Comparison of ENCODE assay signal across 8 mouse cellular contexts in genomic region chr12:50648671-50649541, GRCm38 (mm10). TPM values are rescaled to one million over a fixed set of nuclear protein-coding genes. Genes with fewer than 3 reads are reported as not detected.
DNase-seq lines count a peak whose midpoint lies in the region; ATAC-seq and TF ChIP-seq lines count a peak whose summit lies in the region.

Gene Prkd1, minus strand, starts transcription at chr12:50649098.

- under 1% methylated on average over 85 of the region's 114 CpGs for WGBS in hindbrain, embryonic 12.5 days
- WGBS in lung, embryonic 16.5 days, result under 1% methylated on average over 66 of the region's 114 CpGs

- peaks cover 6% of the 10 kb centered on the region for H3K4me1 ChIP-seq in hindbrain, embryonic 12.5 days
- H3K4me1 ChIP-seq in lung, embryonic 16.5 days (replicated peaks; ENCODE audit: control insufficient read depth, insufficient read depth, low read length), result peaks cover 8% of the 10 kb centered on the region; the same call in 1 of the 2 replicates

- no peaks in the 10 kb centered on the region for H3K36me3 ChIP-seq in hindbrain, embryonic 12.5 days
- H3K36me3 ChIP-seq in lung, embryonic 16.5 days (ENCODE audit: control insufficient read depth, insufficient read depth, low read length), result no peaks in the 10 kb centered on the region

- DNase-seq in adrenal gland, adult (ENCODE audit: inconsistent age in 2 of 2, low spot score in 1 of 2), result peak; percentile 86 to 94
- peak; percentile 40 to 58 for DNase-seq in cerebellum, postnatal 4 days (ENCODE audit: low spot score in 2 of 2)
- peak; percentile 88 for DNase-seq in gastrocnemius, adult 2 months
- peak; percentile 36 to 41 for DNase-seq in layer of hippocampus, postnatal 25 days (ENCODE audit: extremely low spot score in 1 of 2, low spot score in 1 of 2)
- peak; percentile 87 for DNase-seq in retina, postnatal 1 day
- no peak for DNase-seq in T-cell, adult 2 months (ENCODE audit: low spot score)

- intact Hi-C loops in gastrocnemius, adult 2 months (cut with DNase I), result loop anchor here (5.0 kb wide), 1 partner anchor 102 kb away; no protein-coding TSS in a partner anchor

- peak; percentile 14; the same call in 1 of the 2 replicates for TF ChIP-seq CTCF in gastrocnemius, adult 2 months (IDR thresholded peaks at IDR 0.05)

- no peaks in the 10 kb centered on the region for H3K9me3 ChIP-seq in hindbrain, embryonic 12.5 days (replicated peaks)
- H3K9me3 ChIP-seq in lung, embryonic 16.5 days (ENCODE audit: control insufficient read depth, low read length), result no peaks in the 10 kb centered on the region

- peak within 1 kb of the TSS; percentile 84 for H3K4me2 ChIP-seq in hindbrain, embryonic 12.5 days (replicated peaks)
- H3K4me2 ChIP-seq in lung, embryonic 16.5 days (ENCODE audit: low read depth, low read length), result peak within 1 kb of the TSS; percentile 91

- H3K4me3 ChIP-seq in gastrocnemius, adult 2 months, result peak within 1 kb of the TSS; percentile 87
- peak within 1 kb of the TSS; percentile 84 for H3K4me3 ChIP-seq in hindbrain, embryonic 12.5 days
- H3K4me3 ChIP-seq in lung, embryonic 16.5 days (ENCODE audit: low read length), result peak within 1 kb of the TSS; percentile 90

- H3K9ac ChIP-seq in hindbrain, embryonic 12.5 days, result peak within 1 kb of the TSS; percentile 78
- H3K9ac ChIP-seq in lung, embryonic 16.5 days (ENCODE audit: low read length), result peak within 1 kb of the TSS; percentile 84

- peak; percentile 92 for ATAC-seq in hindbrain, embryonic 12.5 days (ENCODE audit: low FRiP score)
- ATAC-seq in lung, embryonic 16.5 days (ENCODE audit: low read depth), result peak; percentile 95

- H3K27me3 ChIP-seq in hindbrain, embryonic 12.5 days, result no peaks in the 10 kb centered on the region
- H3K27me3 ChIP-seq in lung, embryonic 16.5 days (ENCODE audit: control insufficient read depth, insufficient read depth, low read depth, low read length), result no peaks in the 10 kb centered on the region

- peak within 1 kb of the TSS; percentile 81 for H3K27ac ChIP-seq in gastrocnemius, adult 2 months
- peak within 1 kb of the TSS; percentile 68; the same call in 1 of the 2 replicates for H3K27ac ChIP-seq in hindbrain, embryonic 12.5 days
- peak within 1 kb of the TSS; percentile 43 for H3K27ac ChIP-seq in lung, embryonic 16.5 days (ENCODE audit: low read length)

RNA-seq across cellular contexts. Expression of gene Prkd1, which starts in this region (rescaled TPM):
- total RNA-seq in gastrocnemius, adult 2 months (2021), result 1 to 10 TPM; 2.1 to 2.6 TPM
- 5.3 and 5.5 TPM in 2 replicates for polyA plus RNA-seq in hindbrain, embryonic 12.5 days (2016; fragmentation: Nextera tagmentation; extraction: Ambion mirVana)
- total RNA-seq in layer of hippocampus, postnatal 25 days (2021), result 10 to 100 TPM; 15.6 to 15.8 TPM
- 3.0 and 3.9 TPM in 2 replicates for polyA plus RNA-seq in lung, embryonic 16.5 days (2015; fragmentation: Nextera tagmentation; extraction: Ambion mirVana)

Comparison
In these comparisons a context has a peak if more than half of its experiments do, and no peak if none do; other contexts are left out.
1. RNA of gene Prkd1 (total RNA-seq): 15.6 to 15.8 TPM in layer of hippocampus, postnatal 25 days; 2.1 to 2.6 TPM in gastrocnemius, adult 2 months; every median in the first group is over 4 times any median in the second.
2. Peak in every context shown above with its lines, with median percentiles within 50 percentile points of each other: H3K27ac ChIP-seq and H3K4me3 ChIP-seq.